Mouse (Mus musculus): Measurements from ENCODE around the gene Bdnf.

Bdnf gene

GRCm38 (mm10) chr2:109704053-109704452, 29.6 kb downstream of the Bdnf start:
- DNase-seq (ENCODE audit: extremely low read depth, low read depth, low spot score) = no peak

GRCm38 (mm10) chr2:109706524-109706923, 32.0 kb downstream of the Bdnf start:
- DNase-seq (ENCODE audit: extremely low read depth, low read depth, low spot score) = no peak

- no peak for DNase-seq (ENCODE audit: extremely low read depth, low read depth, low spot score)
Observed at GRCm38 (mm10) chr2:109709346-109709745, 34.8 kb downstream of the Bdnf start.

- DNase-seq (ENCODE audit: extremely low read depth, low read depth, low spot score) = no peak
Observed at GRCm38 (mm10) chr2:109711049-109711448, 36.5 kb downstream of the Bdnf start.

GRCm38 (mm10) chr2:109725261-109725660, 50.8 kb downstream of the Bdnf start:
- no peak for DNase-seq (ENCODE audit: extremely low read depth, low read depth, low spot score)

- DNase-seq (ENCODE audit: extremely low read depth, low read depth, low spot score) = no peak
Observed at GRCm38 (mm10) chr2:109725831-109726230, 51.3 kb downstream of the Bdnf start.

- no peak for DNase-seq (ENCODE audit: extremely low read depth, low read depth, low spot score)
Observed at GRCm38 (mm10) chr2:109729221-109729620, 54.7 kb downstream of the Bdnf start.

- DNase-seq (ENCODE audit: extremely low read depth, low read depth, low spot score) = no peak
Observed at GRCm38 (mm10) chr2:109733201-109734039, 58.9 kb downstream of the Bdnf start.

GRCm38 (mm10) chr2:109734228-109734627, 59.7 kb downstream of the Bdnf start:
- no peak for DNase-seq (ENCODE audit: extremely low read depth, low read depth, low spot score)

- DNase-seq (ENCODE audit: extremely low read depth, low read depth, low spot score) = no peak
Observed at GRCm38 (mm10) chr2:109734666-109735065, 60.2 kb downstream of the Bdnf start.

- DNase-seq (ENCODE audit: extremely low read depth, low read depth, low spot score) = no peak
Observed at GRCm38 (mm10) chr2:109735347-109735746, 60.8 kb downstream of the Bdnf start.

- no peak for DNase-seq (ENCODE audit: extremely low read depth, low read depth, low spot score)
Observed at GRCm38 (mm10) chr2:109736306-109736705, 61.8 kb downstream of the Bdnf start.

GRCm38 (mm10) chr2:109738331-109738730, 63.8 kb downstream of the Bdnf start:
- DNase-seq (ENCODE audit: extremely low read depth, low read depth, low spot score) = no peak

- no peak for DNase-seq (ENCODE audit: extremely low read depth, low read depth, low spot score)
Observed at GRCm38 (mm10) chr2:109743208-109743960, 68.9 kb downstream of the Bdnf start.

GRCm38 (mm10) chr2:109746223-109746622, 71.7 kb downstream of the Bdnf start:
- no peak for DNase-seq (ENCODE audit: extremely low read depth, low read depth, low spot score)

- no peak for DNase-seq (ENCODE audit: extremely low read depth, low read depth, low spot score)
Observed at GRCm38 (mm10) chr2:109748412-109748811, 73.9 kb downstream of the Bdnf start.

GRCm38 (mm10) chr2:109748815-109749214, 74.3 kb downstream of the Bdnf start:
- DNase-seq (ENCODE audit: extremely low read depth, low read depth, low spot score) = no peak

- DNase-seq (ENCODE audit: extremely low read depth, low read depth, low spot score) = no peak
Observed at GRCm38 (mm10) chr2:109749964-109750363, 75.5 kb downstream of the Bdnf start.

GRCm38 (mm10) chr2:109750484-109750883, 76.0 kb downstream of the Bdnf start:
- DNase-seq (ENCODE audit: extremely low read depth, low read depth, low spot score) = no peak

- no peak for DNase-seq (ENCODE audit: extremely low read depth, low read depth, low spot score)
Observed at GRCm38 (mm10) chr2:109756305-109756704, 81.8 kb downstream of the Bdnf start.

- no peak for DNase-seq (ENCODE audit: extremely low read depth, low read depth, low spot score)
Observed at GRCm38 (mm10) chr2:109766772-109767171, 92.3 kb downstream of the Bdnf start.

GRCm38 (mm10) chr2:109768814-109769213, 94.3 kb downstream of the Bdnf start:
- DNase-seq (ENCODE audit: extremely low read depth, low read depth, low spot score) = no peak
